Mouse (Mus musculus) heart, embryonic 15.5 days (tissue): ENCODE measurements around the gene Cox7a2l. TPM values are rescaled to one million over a fixed set of nuclear protein-coding genes. Genes with fewer than 3 reads are reported as not detected.

Experiments
- polyA plus RNA-seq: library from polyadenylated mRNA; unstranded; fragments of >200 nt; fragmentation: Nextera tagmentation; extraction: Ambion mirVana; gene quantifications from 2 replicates; pipeline ENCODE4 v1.2.1, GENCODE M21; 2015

The Cox7a2l gene
- polyA plus RNA-seq, 1 experiment from 2014 or later, result 222 TPM

Other genes with a start within 250 kb of the Cox7a2l start
- 11.0 and 16.3 TPM in 2 replicates for gene Eml4, start 166.4 kb downstream of the Cox7a2l start, polyA plus RNA-seq
- 0.04 TPM in 1 of 2 replicates, not detected in the other for gene Kcng3, start 114.6 kb upstream of the Cox7a2l start, polyA plus RNA-seq
- 36.9 and 40.5 TPM in 2 replicates for gene Mta3, start 188.8 kb upstream of the Cox7a2l start, polyA plus RNA-seq